Mouse (Mus musculus): ENCODE data around the gene Gm4177.
"Not testable (repeated sequence)": the region's sequence is repeated elsewhere in the genome, so short reads cannot be mapped to it uniquely, and the experiment has no call there.

Gm4177 gene

GRCm38 (mm10) chr7:21796628-21797027 is at the start of gene Gm4177:
Gene Gm4177, minus strand, starts transcription at chr7:21796728.
- not testable (repeated sequence) for DNase-seq (ENCODE audit: low spot score in 2 of 2)

GRCm38 (mm10) chr7:21844167-21844566 is 47.6 kb upstream of the Gm4177 start, which contains the start of gene Gm5725:
Gene Gm5725, minus strand, starts transcription at chr7:21844267.
- DNase-seq (ENCODE audit: low spot score in 2 of 2), result not testable (repeated sequence)

GRCm38 (mm10) chr7:21832051-21832450 is 35.5 kb upstream of the Gm4177 start, which contains the start of gene Vmn1r135:
Gene Vmn1r135, plus strand, starts transcription at chr7:21832351.
- DNase-seq (ENCODE audit: low spot score in 2 of 2), result not testable (repeated sequence)

GRCm38 (mm10) chr7:21761375-21761774 is 35.2 kb downstream of the Gm4177 start, which contains the start of gene Gm4175:
Gene Gm4175, minus strand, starts transcription at chr7:21761475.
- DNase-seq (ENCODE audit: low spot score in 2 of 2), result not testable (repeated sequence)

Measured in left cerebral cortex, adult 9 months (tissue).